Mouse (Mus musculus): ENCODE measurements at regions not wholly inside any gene's neighbourhood (a gene's known extent, or its start where the extent isn't known, plus 50 kb on each side); places are given as distances from the start of the nearest gene placed in this dataset.

- TF ChIP-seq EP300 (IDR thresholded peaks at IDR 0.05; ENCODE audit: low read depth): no peak
- TF ChIP-seq CTCF (IDR thresholded peaks at IDR 0.05; ENCODE audit: low read depth): no peak
These were observed 64.2 kb upstream of the Lrpap1 start for GRCm38 (mm10) chr5:35169614-35170293.
